Mouse (Mus musculus): Measurements from ENCODE around the gene Twnk.

GRCm38 (mm10) chr19:45005444-45005843, at the start of gene Twnk:
- TF ChIP-seq GATA1 (IDR thresholded peaks at IDR 0.05; ENCODE audit: borderline replicate concordance, low read length) (no peak), FLI1 (IDR thresholded peaks at IDR 0.05; ENCODE audit: low read length) (no peak)
